ENCODE assay signal across 8 mouse cellular contexts in the genomic region with DNA sequence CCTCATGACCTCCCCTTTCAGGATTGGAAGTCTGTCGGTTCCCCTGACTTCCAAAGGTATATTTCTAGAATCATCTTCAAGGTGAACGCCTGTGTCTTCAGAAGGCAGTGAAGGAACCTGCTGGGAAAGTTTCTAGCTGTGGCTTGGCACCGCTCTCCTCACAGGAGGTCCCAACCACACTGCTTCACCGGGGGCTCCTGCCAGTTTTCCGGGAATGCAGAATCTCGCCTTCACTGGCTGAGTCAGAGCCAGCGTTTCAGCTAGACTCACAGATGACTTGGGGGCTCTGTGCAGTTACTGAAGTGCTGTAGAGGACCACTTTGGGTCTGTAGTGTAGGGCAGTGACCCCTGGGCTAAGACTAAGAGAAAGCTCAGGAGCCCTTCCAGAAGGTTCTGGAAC.
"Had no signal": no experiment of that assay in that cellular context is flagged by ENCODE, and none has a peak within 500 bp of the region (broad histone marks: within the 10 kb centered on the region; RNA-seq: fewer than 3 reads in every experiment).

No protein-coding gene starts in this region.

- H3K9ac ChIP-seq: kidney, embryonic 15.5 days; liver, embryonic 12.5 days; liver, embryonic 15.5 days; lung, embryonic 15.5 days; midbrain, embryonic 13.5 days had no signal

- DNase-seq: thymus, adult 18-20 months had no signal

- H3K27me3 ChIP-seq: liver, embryonic 15.5 days had no signal

- H3K4me1 ChIP-seq: kidney, embryonic 15.5 days; liver, embryonic 12.5 days; liver, embryonic 15.5 days; lung, embryonic 15.5 days; midbrain, embryonic 10.5 days; midbrain, embryonic 13.5 days had no signal

- H3K4me3 ChIP-seq: kidney, embryonic 15.5 days; liver, embryonic 12.5 days; liver, embryonic 15.5 days; lung, embryonic 15.5 days; megakaryocyte, embryonic 14.5 days; midbrain, embryonic 10.5 days; midbrain, embryonic 13.5 days had no signal

- H3K27ac ChIP-seq: kidney, embryonic 15.5 days; liver, embryonic 12.5 days; liver, embryonic 15.5 days; lung, embryonic 15.5 days; midbrain, embryonic 10.5 days; midbrain, embryonic 13.5 days had no signal

- ATAC-seq: liver, embryonic 12.5 days had no signal

- H3K4me2 ChIP-seq: kidney, embryonic 15.5 days; liver, embryonic 12.5 days; liver, embryonic 15.5 days; lung, embryonic 15.5 days; midbrain, embryonic 13.5 days had no signal

- H3K9me3 ChIP-seq: kidney, embryonic 15.5 days; liver, embryonic 12.5 days; liver, embryonic 15.5 days; lung, embryonic 15.5 days; midbrain, embryonic 10.5 days; midbrain, embryonic 13.5 days had no signal

- H3K36me3 ChIP-seq: kidney, embryonic 15.5 days; liver, embryonic 12.5 days; liver, embryonic 15.5 days; lung, embryonic 15.5 days; midbrain, embryonic 10.5 days; midbrain, embryonic 13.5 days had no signal
